Mouse (Mus musculus): ENCODE measurements at regions not wholly inside any gene's neighbourhood (a gene's known extent, or its start where the extent isn't known, plus 50 kb on each side); places are given as distances from the start of the nearest gene placed in this dataset.

DNA sequence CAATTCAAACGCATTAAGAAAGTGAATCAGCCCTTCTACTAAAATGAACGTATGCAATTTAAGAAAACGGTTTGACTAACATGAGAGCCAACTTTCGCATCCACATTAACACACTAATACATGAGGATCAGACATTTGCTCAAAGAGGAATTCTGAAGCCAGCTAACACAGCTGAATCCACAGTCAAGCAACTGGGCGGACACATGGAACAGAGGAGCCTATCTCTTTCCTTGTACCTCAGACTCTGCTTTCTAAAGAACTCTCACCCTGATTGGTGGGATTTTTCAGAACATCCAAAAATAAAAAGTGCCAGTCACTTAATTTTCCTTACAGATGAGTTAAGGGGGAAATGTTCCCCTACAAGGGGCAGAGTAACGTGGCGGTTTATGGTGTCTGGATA is 161.3 kb upstream of the Tas2r134 start:
- TF ChIP-seq POLR2A (IDR thresholded peaks at IDR 0.05; ENCODE audit: low read depth, low read length) (no peak), CTCF (IDR thresholded peaks at IDR 0.05; ENCODE audit: borderline replicate concordance, insufficient read depth, low read length) (no peak)

Measured in embryonic fibroblast, embryonic 13.5 days (primary cell).